ENCODE assay signal across 9 mouse cellular contexts in genomic region chr13:46257847-46258246, GRCm38 (mm10). TPM values are rescaled to one million over a fixed set of nuclear protein-coding genes. Genes with fewer than 3 reads are reported as not detected.
A peak's percentile ranks its signal among the peaks of the same experiment; 100 is the strongest.
DNase-seq lines count a peak whose midpoint lies in the region; ATAC-seq and TF ChIP-seq lines count a peak whose summit lies in the region.
"Had no signal": no experiment of that assay in that cellular context is flagged by ENCODE, and none has a peak within 500 bp of the region (broad histone marks: within the 10 kb centered on the region; RNA-seq: fewer than 3 reads in every experiment).

No protein-coding gene starts in this region.

- H3K4me1 ChIP-seq in limb, embryonic 14.5 days (ENCODE audit: control insufficient read depth, insufficient read depth, low read length), result no peaks in the 10 kb centered on the region
- H3K4me1 ChIP-seq: neural tube, embryonic 12.5 days had no signal

- H3K36me3 ChIP-seq in limb, embryonic 14.5 days (ENCODE audit: control insufficient read depth, insufficient read depth, low read length), result no peaks in the 10 kb centered on the region
- H3K36me3 ChIP-seq: neural tube, embryonic 12.5 days had no signal

- peak; percentile 52 to 56 for DNase-seq in B cell, adult 2 months
- DNase-seq in NIH3T3 (ENCODE audit: low read depth), result peak; percentile 76
- DNase-seq in cerebellum, adult 9-11 months, result peak; percentile 16
- DNase-seq in frontal cortex, postnatal 25 days (ENCODE audit: low spot score in 2 of 2), result peak; percentile 65 to 73
- peak; percentile 38 to 74 for DNase-seq in kidney, adult 8-10 months
- peak; percentile 87 for DNase-seq in limb, embryonic 14.5 days (ENCODE audit: low spot score)
- DNase-seq in retina, embryonic 14.5 days (ENCODE audit: low spot score), result peak; percentile 84

- H3K27ac ChIP-seq in limb, embryonic 14.5 days (replicated peaks; ENCODE audit: low read depth, low read length), result no peak overlapping the region
- H3K27ac ChIP-seq: neural tube, embryonic 12.5 days had no signal

- no peak for TF ChIP-seq POLR2A in limb, embryonic 14.5 days (IDR thresholded peaks at IDR 0.05; ENCODE audit: borderline replicate concordance, extremely low read depth, insufficient read depth, insufficient read length)

- 2% methylated on average over 4 of the region's 4 CpGs for WGBS in limb, embryonic 14.5 days

- ATAC-seq in limb, embryonic 14.5 days (ENCODE audit: low FRiP score, low read depth), result no peak
- ATAC-seq in granulocyte monocyte progenitor cell, adult 5-6 weeks (replicated peaks; ENCODE audit: poor library complexity, severe bottlenecking), result no peak; the same call in 1 of the 2 replicates

- no peaks in the 10 kb centered on the region for H3K9me3 ChIP-seq in limb, embryonic 14.5 days (ENCODE audit: control insufficient read depth, low read length)
- H3K9me3 ChIP-seq: neural tube, embryonic 12.5 days had no signal

- H3K4me3 ChIP-seq in limb, embryonic 14.5 days (replicated peaks; ENCODE audit: low read length), result no peak overlapping the region
- H3K4me3 ChIP-seq: neural tube, embryonic 12.5 days had no signal

- no peak overlapping the region for H3K4me2 ChIP-seq in limb, embryonic 14.5 days (replicated peaks; ENCODE audit: low read depth, low read length, severe bottlenecking)
- H3K4me2 ChIP-seq: neural tube, embryonic 12.5 days had no signal

- no peaks in the 10 kb centered on the region for H3K27me3 ChIP-seq in limb, embryonic 14.5 days (ENCODE audit: control insufficient read depth, insufficient read depth, low read length)
- H3K27me3 ChIP-seq: neural tube, embryonic 12.5 days had no signal

- no peak overlapping the region for H3K9ac ChIP-seq in limb, embryonic 14.5 days (ENCODE audit: low read depth, low read length, severe bottlenecking)
- H3K9ac ChIP-seq: neural tube, embryonic 12.5 days had no signal

RNA-seq across cellular contexts. Expression of gene Stmnd1, which starts 15.7 kb away (rescaled TPM):
- polyA plus RNA-seq in limb, embryonic 14.5 days (2012; rRNA removed), result 0.29 and 0.74 TPM in 2 replicates
- polyA plus RNA-seq in limb, embryonic 14.5 days (2014; fragmentation: Nextera tagmentation; extraction: Ambion mirVana), result 1.1 and 1.3 TPM in 2 replicates
- total RNA-seq in granulocyte monocyte progenitor cell, adult 5-6 weeks (2014; fragmentation: Nextera tagmentation), result not detected in 2 replicates
- not detected in 2 replicates for total RNA-seq in granulocyte monocyte progenitor cell, adult 5-6 weeks (2017)
- polyA plus RNA-seq: neural tube, embryonic 12.5 days had no signal

Comparison
In these comparisons a context has a peak if more than half of its experiments do, and no peak if none do; other contexts are left out.
1. DNase-seq: peak in every context shown above with its lines; median percentile 87 in limb, embryonic 14.5 days; 84 in retina, embryonic 14.5 days; 76 in NIH3T3; 69 in frontal cortex, postnatal 25 days; 56 in kidney, adult 8-10 months; 54 in B cell, adult 2 months; 16 in cerebellum, adult 9-11 months.